22 mouse cellular contexts compared by ENCODE assay signal in the genomic region with DNA sequence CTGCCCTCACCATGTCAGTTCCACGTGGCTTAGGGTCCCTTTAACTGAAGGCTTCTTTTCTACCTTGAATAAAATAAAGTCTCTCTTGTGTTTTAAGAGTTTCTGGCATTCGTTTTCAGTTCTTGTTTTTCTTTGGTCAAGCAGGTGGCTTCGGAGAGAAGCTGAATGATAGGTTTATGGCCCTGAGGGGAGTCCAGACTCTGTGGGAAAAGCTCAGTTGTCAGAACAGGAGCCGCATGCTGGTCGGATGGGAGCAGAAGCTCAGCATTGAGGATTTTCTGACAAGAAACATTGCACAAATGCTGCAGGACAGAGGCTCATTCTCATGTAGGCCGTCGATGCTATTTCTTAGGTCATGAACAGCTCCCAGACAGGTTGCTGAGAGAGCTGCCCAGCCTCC.
"Had no signal": no experiment of that assay in that cellular context is flagged by ENCODE, and none has a peak within 500 bp of the region (broad histone marks: within the 10 kb centered on the region; RNA-seq: fewer than 3 reads in every experiment).

No protein-coding gene starts in this region.

- DNase-seq: forebrain, postnatal 0 days; gastrocnemius, postnatal 14 days; gastrocnemius, postnatal 36 days; heart, adult 18-20 months; heart, postnatal 10 days; heart, postnatal 36 days; kidney, adult 18-20 months; kidney, postnatal 10 days; kidney, postnatal 36 days; layer of hippocampus, adult 9-11 months; layer of hippocampus, postnatal 36 days; left cerebral cortex, postnatal 4 days had no signal

- H3K9ac ChIP-seq: forebrain, postnatal 0 days; heart, embryonic 12.5 days; hindbrain, embryonic 13.5 days; hindbrain, embryonic 15.5 days; limb, embryonic 13.5 days; limb, embryonic 15.5 days; liver, embryonic 12.5 days; liver, embryonic 14.5 days had no signal

- H3K4me1 ChIP-seq: limb, embryonic 13.5 days; limb, embryonic 15.5 days; liver, embryonic 12.5 days had no signal

- H3K27me3 ChIP-seq: hindbrain, embryonic 13.5 days; hindbrain, embryonic 15.5 days; liver, embryonic 12.5 days had no signal

- ATAC-seq: forebrain, postnatal 0 days; hindbrain, postnatal 0 days; intestine, embryonic 16.5 days; liver, embryonic 12.5 days had no signal

- H3K4me3 ChIP-seq: heart, embryonic 10.5 days; heart, embryonic 12.5 days; hindbrain, embryonic 13.5 days; hindbrain, embryonic 15.5 days; limb, embryonic 13.5 days; limb, embryonic 15.5 days; liver, embryonic 12.5 days had no signal

- H3K9me3 ChIP-seq: heart, embryonic 10.5 days; heart, embryonic 12.5 days; hindbrain, embryonic 13.5 days; hindbrain, embryonic 15.5 days; limb, embryonic 13.5 days; limb, embryonic 15.5 days had no signal

- H3K27ac ChIP-seq: heart, embryonic 10.5 days; hindbrain, embryonic 13.5 days; hindbrain, embryonic 15.5 days; hindbrain, postnatal 0 days; limb, embryonic 13.5 days; limb, embryonic 15.5 days; liver, embryonic 12.5 days; liver, embryonic 14.5 days had no signal

- H3K36me3 ChIP-seq: heart, embryonic 10.5 days; heart, embryonic 12.5 days; hindbrain, embryonic 13.5 days; hindbrain, embryonic 15.5 days; limb, embryonic 13.5 days; limb, embryonic 15.5 days; liver, embryonic 12.5 days had no signal

- H3K4me2 ChIP-seq: heart, embryonic 12.5 days; hindbrain, embryonic 13.5 days; hindbrain, embryonic 15.5 days; limb, embryonic 13.5 days; limb, embryonic 15.5 days; liver, embryonic 12.5 days had no signal
